Mouse (Mus musculus) adrenal gland (tissue): ENCODE measurements around the gene Trmu.

Experiments
- intact Hi-C: fragments of 180-260 bp; cut with DNase I; formaldehyde crosslinking; loops from one replicate; pipeline ENCODE4 v1.15.1; 2025
- long read RNA-seq, 2 experiments: library from polyadenylated mRNA; unstranded; transcript quantifications; one replicate each; pipeline ENCODE4 v2.0.0; 2020; ENCODE audit warnings: borderline replicate concordance in 1 of 2; ENCODE audit not compliant: insufficient replicate concordance in 1 of 2

The Trmu gene
- long read RNA-seq, experiment 1, transcript Trmu-201 (11 exons, 1,526 nt) = major isoform, 6 of 11 reads
- long read RNA-seq, experiment 1, partial matches to known transcripts = 0 of 11 reads
- long read RNA-seq, experiment 1, other reads (novel, unspliced or antisense) = 5 of 11 reads
- long read RNA-seq, experiment 2, transcript Trmu-201 (11 exons, 1,526 nt) = major isoform, 9 of 19 reads
- long read RNA-seq, experiment 2, partial matches to known transcripts = 0 of 19 reads
- long read RNA-seq, experiment 2, other reads (novel, unspliced or antisense) = 10 of 19 reads

- intact Hi-C loops = no loop called here
These were observed at the start of gene Trmu for GRCm38 (mm10) chr15:85878848-85879497. Gene Trmu, plus strand, starts transcription at chr15:85879312.

DNA sequence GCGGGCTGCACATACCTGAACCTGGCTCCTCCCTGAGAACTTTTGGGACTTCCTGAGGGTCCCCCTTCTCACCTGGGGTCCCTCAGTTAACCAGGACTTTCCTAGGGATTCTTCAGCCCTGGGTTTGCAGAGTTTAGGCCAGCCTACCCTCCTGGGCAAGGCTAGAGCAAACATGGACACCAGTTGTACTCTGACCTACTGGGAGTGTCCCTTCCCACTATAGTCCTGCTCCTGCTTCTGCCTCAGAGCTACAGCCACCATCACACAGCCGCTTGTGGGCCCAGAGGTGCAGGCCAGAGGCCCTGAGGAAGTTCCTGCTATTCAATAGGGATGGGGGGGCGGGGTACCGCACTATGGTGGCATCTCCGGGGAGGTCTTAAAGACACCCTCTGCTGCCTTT is 49.6 kb upstream of the Trmu start:
- intact Hi-C loops = no loop called here

DNA sequence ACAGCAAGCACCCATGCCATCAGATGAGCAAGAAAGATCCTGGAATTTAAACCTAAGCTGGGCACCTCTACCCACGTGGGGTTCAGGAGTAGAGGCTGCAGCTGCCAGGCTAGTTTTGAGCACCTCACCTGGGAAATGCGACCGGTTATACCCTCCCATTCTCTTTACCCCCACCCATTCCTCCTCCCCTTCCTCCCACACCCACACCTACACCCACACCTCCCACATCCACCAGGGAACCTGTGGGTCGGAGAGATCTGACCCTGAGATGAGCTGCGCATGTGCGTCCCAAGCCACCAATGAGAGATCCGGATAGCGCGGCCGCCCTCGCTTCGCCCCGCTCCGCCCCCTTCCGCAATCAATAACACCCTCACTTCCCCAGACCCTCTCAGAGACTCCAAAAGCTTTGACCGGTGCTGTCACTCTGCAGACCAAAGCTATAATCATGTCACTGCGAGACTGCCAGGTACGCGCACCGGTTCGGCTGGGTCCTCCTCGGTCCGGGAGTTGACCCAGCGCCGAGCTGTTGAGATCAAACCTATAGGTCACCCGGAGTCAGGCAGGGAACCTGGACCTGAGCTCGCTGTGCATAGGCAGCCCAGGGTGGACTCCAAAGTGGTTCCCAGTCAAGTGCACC is 47.0 kb upstream of the Trmu start, which contains the start of gene Ttc38:
Ttc38 (plus strand) TSS at position 353 of the 637 bp plus-strand sequence.
- intact Hi-C loops = loop anchor here (10.0 kb wide), 1 partner anchor 117 kb away; no protein-coding TSS in a partner anchor

GRCm38 (mm10) chr15:85832599-85832998 is 46.5 kb upstream of the Trmu start:
- intact Hi-C loops = loop anchor here (10.0 kb wide), 1 partner anchor 118 kb away; no protein-coding TSS in a partner anchor

- intact Hi-C loops = loop anchor here (10.0 kb wide), 1 partner anchor 121 kb away; no protein-coding TSS in a partner anchor
These were observed 43.8 kb upstream of the Trmu start for GRCm38 (mm10) chr15:85835335-85835734.

- intact Hi-C loops = loop anchor here (10.0 kb wide), 1 partner anchor 122 kb away; no protein-coding TSS in a partner anchor
These were observed 42.2 kb upstream of the Trmu start for GRCm38 (mm10) chr15:85836887-85837286.

DNA sequence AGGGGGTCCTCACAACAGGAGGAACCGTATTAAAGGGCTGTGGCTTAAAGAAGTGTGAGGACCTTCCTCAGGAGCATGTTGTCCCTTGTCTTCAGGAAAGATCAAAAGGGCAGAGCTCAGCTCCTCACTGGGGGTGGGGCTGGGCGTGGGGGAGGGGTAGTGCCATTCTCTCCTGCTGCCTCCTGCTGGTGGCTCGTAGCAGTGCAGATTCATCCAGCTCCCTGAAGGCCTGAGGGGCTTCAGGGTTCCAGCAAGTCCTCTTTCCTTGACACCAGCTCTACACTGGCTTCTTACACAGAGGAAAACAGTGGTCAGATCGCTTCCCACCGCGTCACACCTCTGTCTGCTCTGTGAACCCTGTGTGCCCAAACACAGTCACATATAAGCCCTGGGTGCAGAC is 38.1 kb upstream of the Trmu start:
- intact Hi-C loops = no loop called here

DNA sequence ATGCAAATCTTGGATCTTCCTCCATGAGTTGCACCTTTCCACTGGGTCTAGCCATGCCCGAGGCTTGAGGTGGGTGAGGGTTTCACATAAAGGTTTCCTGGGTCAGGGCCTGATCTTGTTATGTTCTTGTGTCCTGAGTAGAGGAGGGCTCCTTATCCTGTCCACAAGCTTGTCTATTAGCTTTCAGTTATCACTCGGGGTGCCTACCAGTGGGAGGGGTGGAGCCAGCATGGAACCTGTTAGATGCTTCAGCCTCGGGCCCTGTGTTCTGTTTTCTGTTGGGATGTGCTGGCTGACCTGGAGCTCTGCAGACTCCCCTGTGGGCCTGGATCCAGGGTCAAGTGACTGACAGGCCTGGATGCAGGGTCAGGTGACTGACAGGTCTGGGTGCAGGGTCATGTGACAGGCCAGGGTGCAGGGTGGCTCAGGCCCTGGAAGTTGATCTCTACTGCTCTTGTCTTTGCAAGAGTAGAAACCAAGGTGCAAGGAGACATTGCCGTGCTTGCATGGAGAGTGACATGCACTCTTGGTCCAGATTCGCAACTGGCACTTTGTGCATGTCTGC is 37.2 kb upstream of the Trmu start:
- intact Hi-C loops = no loop called here

DNA sequence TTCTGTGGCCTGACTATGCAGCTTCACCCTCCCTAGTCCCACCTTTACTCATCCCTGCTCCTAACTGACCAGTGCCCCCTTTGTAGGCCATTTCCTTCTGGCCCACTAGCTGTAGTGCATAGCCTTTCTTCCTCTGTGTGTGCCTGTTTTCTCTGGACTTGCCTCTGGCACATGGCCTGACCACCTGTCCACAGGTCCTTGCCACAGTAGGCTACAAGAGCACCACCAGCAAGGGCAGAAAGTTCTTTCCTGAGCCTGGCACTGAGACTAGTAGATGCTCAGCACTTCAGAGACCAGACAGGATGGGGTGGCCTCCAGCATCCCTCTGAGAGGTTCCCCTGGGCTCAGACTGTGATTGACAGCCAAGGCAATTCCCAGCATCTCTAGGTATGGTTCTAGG is 34.0 kb upstream of the Trmu start:
- intact Hi-C loops = no loop called here

DNA sequence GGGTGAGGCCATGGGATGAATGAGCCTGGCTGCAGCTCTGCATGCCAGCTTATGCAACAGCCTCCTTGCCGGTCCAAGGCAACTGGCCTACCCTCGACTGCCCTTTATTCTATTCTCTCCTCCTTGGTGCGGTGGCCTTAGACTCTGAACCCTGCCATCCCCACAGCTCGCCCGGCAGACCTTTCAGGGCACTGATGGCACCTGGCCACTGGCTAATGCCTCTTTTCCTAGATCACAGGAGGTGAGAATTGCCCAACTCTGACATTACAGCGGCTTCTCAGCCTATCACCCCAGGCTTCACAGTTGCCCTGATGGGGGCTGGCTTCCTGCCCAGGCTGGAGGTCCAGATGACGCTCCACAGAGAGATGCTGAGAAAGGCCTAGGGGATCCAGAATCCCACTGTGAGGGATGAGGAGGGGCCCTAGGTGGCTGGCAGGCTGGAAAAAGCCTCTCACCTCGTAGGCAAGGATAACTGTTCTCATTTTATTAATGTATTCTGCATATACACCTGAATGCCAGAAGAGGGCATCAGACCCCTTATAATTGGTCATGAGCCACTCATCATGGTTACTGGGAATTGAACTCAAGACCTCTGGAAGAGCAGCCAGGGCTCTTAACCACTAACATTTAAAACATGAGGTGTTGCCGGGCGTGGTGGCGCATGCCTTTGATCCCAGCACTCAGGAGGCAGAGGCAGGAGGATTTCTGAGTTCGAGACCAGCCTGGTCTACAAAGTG is 27.3 kb upstream of the Trmu start:
- intact Hi-C loops = no loop called here

GRCm38 (mm10) chr15:85858980-85859489 is 20.1 kb upstream of the Trmu start:
- intact Hi-C loops = no loop called here

GRCm38 (mm10) chr15:85859490-85860031 is 19.6 kb upstream of the Trmu start, which contains the start of gene Gtse1:
Gene Gtse1, plus strand, starts transcription at chr15:85859745.
- intact Hi-C loops = no loop called here

DNA sequence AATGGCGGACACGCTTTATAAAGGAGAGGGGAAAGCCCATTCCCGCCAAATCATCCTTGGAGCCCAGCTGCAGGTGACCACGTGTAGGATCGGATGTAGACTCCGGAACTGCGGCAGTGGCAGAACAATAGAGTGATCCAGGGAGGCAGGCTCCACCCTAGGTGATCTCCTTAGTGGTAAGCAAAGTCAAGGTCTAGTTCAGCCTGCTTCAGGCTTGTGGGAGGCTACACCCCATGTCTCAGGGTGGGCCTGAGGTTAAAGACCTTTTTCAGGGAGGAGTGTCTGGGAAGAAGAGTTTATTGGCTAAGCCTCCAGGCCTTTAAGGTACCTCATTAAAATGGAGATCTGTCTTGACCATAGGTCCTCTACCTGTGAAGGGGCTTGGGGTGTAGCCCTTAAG is 13.2 kb upstream of the Trmu start:
- intact Hi-C loops = loop anchor here (5.0 kb wide), 1 partner anchor 269 kb away; no protein-coding TSS in a partner anchor

DNA sequence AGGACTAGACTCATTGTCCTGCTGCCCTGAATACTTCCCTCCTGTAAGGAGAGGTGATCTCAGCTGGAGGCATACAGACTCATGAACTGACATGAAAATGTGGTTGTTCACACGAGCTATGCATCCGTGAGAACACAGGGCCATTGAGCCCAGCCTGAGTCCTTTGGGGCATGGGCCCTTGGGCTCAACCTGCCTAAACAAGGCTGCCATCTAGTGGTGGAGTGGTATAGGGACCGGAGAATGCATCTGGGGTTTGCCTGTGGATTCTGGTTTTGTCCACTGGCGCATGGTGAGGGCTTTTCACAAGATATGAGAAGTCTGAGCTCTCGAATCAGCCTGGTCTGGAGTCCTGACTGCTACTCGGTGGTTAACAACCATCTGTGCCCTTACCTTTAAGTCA is 11.4 kb upstream of the Trmu start:
- intact Hi-C loops = loop anchor here (1.0 to 5.0 kb wide), 2 partner anchors 151 to 270 kb away; no protein-coding TSS in a partner anchor

GRCm38 (mm10) chr15:85877336-85877735 is 1.8 kb upstream of the Trmu start:
- intact Hi-C loops = no loop called here

DNA sequence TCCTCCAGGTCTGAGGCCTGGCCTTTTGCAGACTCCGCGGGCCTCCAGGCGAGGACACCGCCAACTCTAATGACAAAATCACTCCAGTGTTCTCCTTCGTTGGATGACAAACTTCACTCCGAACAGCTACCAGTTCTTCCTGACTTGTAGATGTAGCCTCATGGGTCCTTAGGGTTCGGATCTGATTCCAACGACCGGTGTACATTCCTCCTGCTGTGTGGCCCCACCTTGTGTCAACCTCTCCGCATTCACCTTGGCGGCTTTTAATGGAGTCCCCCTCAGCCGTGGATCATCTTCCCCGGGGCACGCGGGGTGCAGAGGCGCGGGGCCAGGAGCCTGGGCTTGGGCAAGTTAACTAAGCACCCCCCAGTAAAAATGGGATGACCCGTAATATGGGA is 385 bp downstream of the Trmu start:
- intact Hi-C loops = no loop called here

DNA sequence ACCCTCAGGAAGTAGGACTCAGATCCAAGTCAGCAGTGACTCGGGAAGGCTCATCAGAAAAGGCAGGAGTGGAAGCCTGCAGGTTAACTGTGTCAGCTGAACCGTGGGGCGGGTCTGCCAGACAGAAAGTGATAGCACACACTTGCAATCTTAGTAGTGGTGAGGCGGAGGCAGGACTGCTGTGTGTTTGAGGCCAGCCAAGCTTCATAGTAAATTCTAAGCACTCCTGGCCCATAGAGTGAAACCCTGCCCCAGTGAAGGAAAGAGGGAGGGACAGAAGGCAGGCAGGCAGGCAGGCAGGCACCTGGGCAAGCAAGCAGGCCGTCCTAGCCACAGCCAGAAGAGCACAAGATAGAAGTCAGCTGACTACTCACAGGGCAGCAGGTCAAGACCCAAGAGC is 6.5 kb downstream of the Trmu start:
- intact Hi-C loops = no loop called here

GRCm38 (mm10) chr15:85889235-85889634 is 10.1 kb downstream of the Trmu start:
- intact Hi-C loops = no loop called here

DNA sequence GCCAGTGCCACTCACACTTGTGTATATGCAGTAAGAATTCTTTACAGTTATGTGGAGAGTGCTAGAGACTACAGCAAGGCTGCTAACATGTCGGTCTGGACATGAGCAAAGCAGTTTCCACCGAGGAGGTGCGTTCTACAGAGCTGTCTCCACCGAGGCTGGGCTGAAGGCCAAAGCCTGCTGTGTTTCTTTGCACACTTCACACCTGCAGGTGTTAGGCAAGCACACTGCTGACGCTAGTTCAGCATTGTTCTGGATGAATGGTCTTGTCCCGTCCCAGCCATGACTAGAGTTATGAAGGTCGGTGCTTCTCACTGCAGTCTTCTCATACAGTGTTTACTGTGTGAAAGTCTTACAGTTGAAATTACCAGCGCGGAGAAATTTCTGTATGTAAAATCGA is 12.9 kb downstream of the Trmu start:
- intact Hi-C loops = loop anchor here (10.0 kb wide), 1 partner anchor 223 kb away; no protein-coding TSS in a partner anchor

GRCm38 (mm10) chr15:85892498-85893118 is 13.5 kb downstream of the Trmu start:
- intact Hi-C loops = loop anchor here (10.0 kb wide), 1 partner anchor 222 kb away; no protein-coding TSS in a partner anchor
